Mouse (Mus musculus): ENCODE results near the gene Myl12a.

DNA sequence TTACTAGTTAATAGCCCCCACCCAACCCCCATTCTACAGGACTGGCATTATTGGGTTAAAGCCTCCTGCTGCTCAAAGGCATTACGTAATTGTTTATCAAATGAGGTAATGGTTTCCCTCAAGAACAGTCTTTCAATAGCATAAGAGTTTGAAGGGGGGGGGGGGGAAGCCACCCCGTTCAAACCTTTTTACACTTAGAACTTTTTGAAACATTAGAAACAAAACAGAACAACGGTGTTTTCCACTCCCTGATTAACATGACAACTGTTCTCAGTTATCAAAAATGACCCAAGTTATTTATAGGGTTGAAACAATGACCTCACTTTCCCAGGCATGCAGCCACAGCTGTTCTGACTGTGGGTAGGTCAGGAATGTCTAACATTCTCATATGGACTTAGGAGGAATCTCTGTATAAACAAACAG lies 9.3 kb downstream of the Myl12a start:
- TF ChIP-seq CTCF (IDR thresholded peaks at IDR 0.05; ENCODE audit: low read depth), result no peak
- TF ChIP-seq EP300 (IDR thresholded peaks at IDR 0.05; ENCODE audit: low read depth), result no peak; the same call in 1 of the 2 replicates

All from liver, postnatal 0 days (tissue).